Mouse (Mus musculus) C3H10T1/2 (cell line): ENCODE measurements around the gene Fpr3. TPM values are rescaled to one million over a fixed set of nuclear protein-coding genes. Genes with fewer than 3 reads are reported as not detected.

Source experiments
- polyA plus RNA-seq, 2 experiments: library from polyadenylated mRNA; unstranded; fragments of >200 nt; fragmentation: generic; extraction: Trizol; gene quantifications; one replicate each; pipeline ENCODE4 v1.2.1; 2012; ENCODE audit warnings: missing spikeins in 2 of 2

Fpr3 gene
- polyA plus RNA-seq, result not detected

DNA sequence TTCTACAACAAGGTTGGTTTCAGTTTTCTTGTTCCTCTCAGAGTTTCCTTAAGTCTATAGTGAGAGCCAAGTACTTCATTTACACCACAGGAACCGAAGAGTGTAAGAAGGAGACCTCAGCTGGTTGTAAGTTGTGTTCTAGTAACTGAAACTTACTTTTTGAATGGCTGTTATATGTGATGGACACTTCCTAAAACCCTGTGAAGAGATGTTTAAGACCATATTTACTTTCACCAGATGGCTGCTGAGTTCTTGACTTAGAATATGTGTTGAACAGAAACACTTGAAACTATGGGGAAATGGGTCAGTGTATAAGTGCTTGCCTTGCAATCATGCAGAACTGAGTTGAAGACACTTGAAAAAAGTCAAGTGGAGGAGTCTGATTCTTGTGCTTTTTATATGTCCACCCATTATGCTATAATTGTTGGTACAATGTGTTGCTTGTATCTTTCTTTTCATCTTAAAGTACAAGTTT is at the start of gene Fpr3, which contains the start of gene Fpr2:
Gene Fpr3, plus strand, starts transcription at position 79 of the 475 bp plus-strand sequence.
Gene Fpr2, plus strand, starts transcription at position 51 of the 475 bp plus-strand sequence.

GRCm38 (mm10) chr17:17855064-17855838 is 32.4 kb upstream of the Fpr3 start, which contains the start of gene Has1:
TSS of gene Has1 (minus strand) at chr17:17855205.

DNA sequence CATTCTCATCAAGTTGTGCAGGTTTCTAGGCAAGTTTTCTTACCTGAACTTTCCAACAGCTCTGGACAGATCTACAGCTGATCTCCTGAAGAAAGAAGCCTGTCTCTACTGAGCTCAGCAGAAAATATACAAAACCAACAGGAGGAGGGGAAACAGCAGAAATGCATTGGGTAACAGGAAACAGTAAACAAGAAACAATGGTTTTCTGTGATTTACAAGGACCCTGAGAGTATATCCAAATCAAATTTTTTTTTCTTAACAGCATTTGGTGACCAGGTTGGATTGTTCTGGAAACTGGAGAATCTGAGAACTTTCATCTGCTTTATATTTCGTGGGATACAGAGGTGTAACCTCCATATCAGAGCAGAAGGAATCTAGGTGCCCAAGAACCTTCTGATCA is 3.8 kb upstream of the Fpr3 start, which contains the start of gene Fpr1:
Gene Fpr1, minus strand, starts transcription at position 101 of the 400 bp plus-strand sequence.

Other genes starting within 250 kb of the Fpr3 start
- not detected for gene Vmn2r90, start 184.1 kb upstream of the Fpr3 start, polyA plus RNA-seq
- gene Spaca6, start 60.7 kb upstream of the Fpr3 start, polyA plus RNA-seq, result 10 to 100 TPM in 1 of 2 experiments, 1 to 10 TPM in 1; 3.7 to 19.9 TPM
- gene Has1, start 32.6 kb upstream of the Fpr3 start, polyA plus RNA-seq, result under 1 TPM; 0.23 to 0.63 TPM
- gene Fpr1, start 3.9 kb upstream of the Fpr3 start, polyA plus RNA-seq, result under 1 TPM in 1 of 2 experiments, not detected in 1; 0.18 TPM
- not detected for gene Fpr2, start within 50 bp of the Fpr3 start, polyA plus RNA-seq
- not detected for gene Fpr-rs4, start 133.9 kb downstream of the Fpr3 start, polyA plus RNA-seq
- not detected for gene Vmn2r124, start 161.6 kb downstream of the Fpr3 start, polyA plus RNA-seq
- gene Vmn2r91, start 197.2 kb downstream of the Fpr3 start, polyA plus RNA-seq, result not detected